Mouse (Mus musculus) forebrain, embryonic 10.5 days (tissue): ENCODE measurements around the gene Slc25a33. TPM values are rescaled to one million over a fixed set of nuclear protein-coding genes. Genes with fewer than 3 reads are reported as not detected.

ENCODE experiments used
- DNase-seq: peaks from one replicate; pipeline ENCODE4 v3.0.0-alpha.2; 2017; ENCODE audit warnings: low spot score; ENCODE audit errors: extremely low spot score
- H3K27ac ChIP-seq: fragments of 300-500 bp; sonication (generic); 2 replicates; pipeline ENCODE4 v1.5.1; 2016; ENCODE audit warnings: mild to moderate bottlenecking
- H3K27me3 ChIP-seq: fragments of 300-500 bp; sonication (generic); 2 replicates; pipeline ENCODE4 v1.6.1; 2016; ENCODE audit warnings: mild to moderate bottlenecking; ENCODE audit not compliant: poor library complexity, severe bottlenecking
- H3K36me3 ChIP-seq: fragments of 300-500 bp; sonication (generic); replicated peaks from 2 replicates; pipeline ENCODE4 v1.6.1; 2016; ENCODE audit warnings: mild to moderate bottlenecking, moderate library complexity
- H3K4me1 ChIP-seq: fragments of 300-500 bp; sonication (generic); 2 replicates; pipeline ENCODE4 v1.6.1; 2016
- H3K4me3 ChIP-seq: fragments of 300-500 bp; sonication (generic); 2 replicates; pipeline ENCODE4 v1.5.1; 2016; ENCODE audit warnings: mild to moderate bottlenecking, moderate library complexity
- H3K9me3 ChIP-seq: fragments of 300-500 bp; sonication (generic); 2 replicates; pipeline ENCODE4 v1.6.1; 2016; ENCODE audit warnings: mild to moderate bottlenecking, moderate library complexity
- WGBS: fragments of 180-500 bp; shearing (Covaris S2); methylation state at CpG from one replicate; pipeline ENCODE4 v1.1.7; 2016; 5-methylcytosine and 5-hydroxymethylcytosine counted together
- polyA plus RNA-seq: library from polyadenylated mRNA; unstranded; fragments of >200 nt; fragmentation: Nextera tagmentation; extraction: Ambion mirVana; gene quantifications from 2 replicates; pipeline ENCODE4 v1.2.1, GENCODE M21; 2016

Gene Slc25a33
- polyA plus RNA-seq, 1 experiment from 2014 or later, result 13.4 TPM

DNA sequence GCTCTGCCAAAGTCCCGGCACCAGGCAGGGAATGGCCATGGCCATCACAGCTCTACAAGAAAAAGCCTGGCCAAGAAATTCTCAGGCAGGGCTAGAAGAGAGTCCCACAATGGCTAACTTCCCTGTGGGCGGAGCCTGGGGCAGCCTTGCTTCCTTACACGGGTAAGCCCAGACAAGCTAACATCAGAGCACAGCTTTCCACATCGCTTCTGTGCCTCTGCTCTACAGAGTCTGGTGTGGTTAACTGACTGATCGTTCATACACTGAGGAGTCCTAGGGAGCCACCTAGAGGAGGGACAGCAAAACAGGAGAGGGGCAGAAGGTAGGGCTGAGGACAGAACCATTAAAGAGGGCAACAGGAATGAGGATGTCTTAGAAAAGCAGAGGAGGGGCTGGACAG, 63.6 kb downstream of the Slc25a33 start:
- Histone ChIP-seq H3K27me3 (no peaks in the 10 kb centered on the region), H3K27ac (no peak overlapping the region), H3K36me3 (peaks cover 12% of the 10 kb centered on the region), H3K4me3 (no peak overlapping the region), H3K9me3 (no peaks in the 10 kb centered on the region), H3K4me1 (peaks cover 16% of the 10 kb centered on the region)
- no peak for DNase-seq
- WGBS, result 22% methylated on average over 5 of the region's 5 CpGs

DNA sequence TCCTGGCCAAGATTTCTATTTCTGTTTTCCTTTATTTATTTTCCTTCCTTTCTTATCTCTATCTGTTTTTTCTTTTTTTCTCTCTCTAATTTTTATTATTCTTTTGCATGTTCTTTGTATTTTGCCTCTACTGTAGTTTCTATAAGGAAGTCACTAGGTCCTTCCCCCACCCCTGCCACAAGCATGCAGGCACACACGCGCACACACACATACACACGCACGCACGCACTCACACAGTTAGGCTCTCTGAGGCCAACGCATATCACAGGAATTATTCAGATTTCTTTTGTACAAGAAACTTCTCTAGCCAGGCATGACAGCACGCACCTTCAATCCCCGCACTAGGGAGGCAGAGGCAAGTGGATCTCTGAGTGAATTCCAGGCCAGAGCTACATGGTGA, 68.1 kb downstream of the Slc25a33 start:
- peaks cover 23% of the 10 kb centered on the region for H3K4me1 ChIP-seq
- H3K27me3 ChIP-seq, result peaks cover 6% of the 10 kb centered on the region
- H3K9me3 ChIP-seq, result no peaks in the 10 kb centered on the region
- no peak overlapping the region for H3K4me3 ChIP-seq
- 96% methylated on average over 8 of the region's 8 CpGs for WGBS
- H3K27ac ChIP-seq, result no peak overlapping the region
- H3K36me3 ChIP-seq, result no peaks in the 10 kb centered on the region
- DNase-seq, result no peak

DNA sequence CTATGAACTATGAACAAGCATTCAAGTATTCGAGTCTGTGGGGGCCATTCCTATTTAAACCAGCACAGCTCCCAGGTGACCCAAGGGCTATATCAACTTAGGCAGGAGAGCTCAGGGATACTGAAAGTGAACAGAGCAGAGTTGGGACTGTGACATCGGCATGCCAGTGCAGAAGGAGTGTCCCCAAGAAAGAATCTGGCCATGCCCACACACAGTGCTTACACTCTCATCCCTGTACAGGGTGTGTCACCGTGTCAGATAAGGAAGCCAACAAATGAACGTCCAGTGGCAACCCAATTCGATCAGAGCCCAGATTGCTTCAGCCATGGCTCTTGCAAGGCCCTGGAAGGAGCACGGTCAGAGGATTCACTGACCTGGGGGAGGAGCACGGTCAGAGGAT, 68.8 kb downstream of the Slc25a33 start:
- DNase-seq, result no peak
- H3K36me3 ChIP-seq, result no peaks in the 10 kb centered on the region
- H3K4me1 ChIP-seq, result peaks cover 24% of the 10 kb centered on the region
- H3K27me3 ChIP-seq, result peaks cover 12% of the 10 kb centered on the region
- no peaks in the 10 kb centered on the region for H3K9me3 ChIP-seq
- WGBS, result 81% methylated on average over 7 of the region's 7 CpGs
- no peak overlapping the region for H3K27ac ChIP-seq
- no peak overlapping the region for H3K4me3 ChIP-seq

DNA sequence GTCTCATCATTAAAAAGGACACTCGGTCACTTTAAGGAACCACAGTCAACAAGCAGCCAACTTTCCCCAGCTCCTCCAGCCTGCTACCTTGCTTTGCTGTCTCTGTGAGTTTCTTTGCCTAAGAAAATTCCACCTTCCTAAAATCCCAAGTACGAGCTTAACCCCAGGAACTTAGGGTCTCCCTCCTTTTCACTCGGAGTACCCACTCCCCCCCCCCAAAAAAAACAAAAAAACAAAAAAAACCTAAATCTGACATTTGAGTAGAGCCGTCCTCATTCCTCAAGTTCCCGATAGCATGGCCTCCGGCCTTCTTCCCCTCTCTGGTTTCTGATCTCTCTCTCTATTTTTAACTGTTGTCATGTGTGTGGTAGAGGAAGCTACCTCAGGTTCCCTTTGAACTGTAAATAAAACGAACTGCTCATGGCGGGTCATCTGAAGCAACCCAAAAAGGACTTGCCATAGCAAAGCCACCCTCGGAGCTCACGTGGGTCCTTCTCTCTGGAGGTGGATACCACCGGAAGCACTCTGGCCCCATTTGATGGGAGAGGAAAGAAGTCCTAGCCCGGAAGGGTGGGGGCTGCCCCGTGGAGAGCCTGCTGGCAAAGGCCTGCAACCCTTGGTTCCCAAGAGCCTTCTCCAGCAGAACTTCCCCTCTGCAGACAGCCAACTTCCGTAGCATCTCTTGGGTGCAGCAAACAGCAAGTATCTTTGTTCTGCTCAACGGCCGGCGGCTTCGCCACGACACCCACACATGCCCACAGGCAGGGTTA, 71.7 kb downstream of the Slc25a33 start, which contains the start of gene Pik3cd:
Gene Pik3cd, minus strand, starts transcription at position 362 of the 770 bp plus-strand sequence.
- 82% methylated on average over 19 of the region's 19 CpGs for WGBS
- H3K9me3 ChIP-seq, result no peaks in the 10 kb centered on the region

DNA sequence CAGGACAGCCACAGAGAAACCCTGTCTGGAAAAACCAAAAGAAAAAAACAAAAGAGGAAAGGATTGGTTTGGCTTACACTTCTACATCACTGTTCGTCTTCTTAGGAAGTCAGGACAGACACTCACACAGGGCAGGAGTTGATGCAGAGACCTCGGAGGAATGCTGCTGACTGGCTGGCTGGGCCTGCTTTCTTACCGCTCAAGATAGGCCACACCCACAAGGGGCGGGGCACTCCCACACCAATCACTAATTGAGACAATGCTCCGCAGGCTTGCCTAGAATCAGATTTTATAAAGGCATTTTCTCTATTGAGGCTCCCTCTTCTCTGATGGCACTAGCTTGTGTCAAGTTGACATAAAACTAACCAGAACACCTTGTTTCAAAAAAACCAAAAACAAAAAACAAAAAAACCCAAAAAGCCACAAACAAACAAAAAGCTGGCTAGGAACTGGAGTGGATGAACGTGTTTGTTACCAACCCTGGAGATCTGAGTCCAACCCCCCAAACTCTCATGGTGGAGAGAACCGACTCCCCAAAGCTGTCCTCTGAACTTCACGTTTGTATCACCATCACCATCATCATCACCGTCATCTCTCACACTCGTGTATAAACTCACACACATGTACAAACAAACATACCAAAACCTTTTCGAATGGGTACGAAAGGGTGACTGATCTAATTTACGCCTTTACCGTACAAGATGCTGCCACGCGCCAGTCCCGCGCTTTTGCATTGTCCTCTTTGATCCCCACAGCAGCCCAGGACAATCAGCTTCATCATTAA, 72.5 kb downstream of the Slc25a33 start:
- no peak overlapping the region for H3K27ac ChIP-seq
- DNase-seq, result no peak
- no peak overlapping the region for H3K4me3 ChIP-seq
- no peaks in the 10 kb centered on the region for H3K9me3 ChIP-seq
- no peaks in the 10 kb centered on the region for H3K36me3 ChIP-seq
- peaks cover 49% of the 10 kb centered on the region for H3K27me3 ChIP-seq
- WGBS, result 67% methylated on average over 18 of the region's 18 CpGs
- H3K4me1 ChIP-seq, result peaks cover 44% of the 10 kb centered on the region

More for the DNA sequence above, 71.7 kb downstream of the Slc25a33 start, which contains the start of gene Pik3cd:
- H3K36me3 ChIP-seq, result no peaks in the 10 kb centered on the region
- H3K4me1 ChIP-seq, result peaks cover 36% of the 10 kb centered on the region
- H3K4me3 ChIP-seq, result no peak within 1 kb of the TSS
- peaks cover 41% of the 10 kb centered on the region for H3K27me3 ChIP-seq
- H3K27ac ChIP-seq, result no peak within 1 kb of the TSS
- no peak for DNase-seq

DNA sequence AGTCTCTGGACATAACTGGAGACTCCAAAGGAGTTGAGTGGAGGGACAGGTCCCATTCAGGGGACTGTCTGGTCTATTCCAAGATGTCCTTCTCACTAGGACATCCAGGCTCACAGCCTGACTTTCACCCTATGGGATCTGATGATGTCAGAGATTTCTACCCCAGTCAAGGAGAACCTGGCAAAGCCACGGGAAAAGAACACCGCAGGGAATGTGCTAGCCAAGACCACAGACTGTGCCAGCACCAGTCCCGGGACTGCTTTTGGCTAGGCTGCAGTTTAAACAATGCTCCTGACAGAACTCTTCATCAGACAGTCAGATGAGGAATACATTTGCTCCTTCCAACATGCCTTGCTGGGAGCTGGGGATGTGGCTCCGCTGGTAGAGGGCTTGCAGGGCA, 74.1 kb downstream of the Slc25a33 start:
- 88% methylated on average over 4 of the region's 4 CpGs for WGBS
- Histone ChIP-seq H3K4me1 (peaks cover 51% of the 10 kb centered on the region), H3K9me3 (no peaks in the 10 kb centered on the region), H3K27me3 (peaks cover 63% of the 10 kb centered on the region), H3K4me3 (no peak overlapping the region), H3K36me3 (no peaks in the 10 kb centered on the region), H3K27ac (no peak overlapping the region)
- no peak for DNase-seq

GRCm38 (mm10) chr4:149698197-149698821, 75.8 kb downstream of the Slc25a33 start:
- Histone ChIP-seq H3K27me3 (peaks cover 63% of the 10 kb centered on the region), H3K36me3 (no peaks in the 10 kb centered on the region), H3K4me1 (peaks cover 48% of the 10 kb centered on the region), H3K4me3 (peak overlapping the region; percentile 62), H3K9me3 (no peaks in the 10 kb centered on the region), H3K27ac (peak overlapping the region; percentile 80)
- DNase-seq, result peak; percentile 72
- WGBS, result 1% methylated on average over 35 of the region's 35 CpGs

- Histone ChIP-seq H3K27me3 (peaks cover 63% of the 10 kb centered on the region), H3K4me1 (peaks cover 45% of the 10 kb centered on the region), H3K4me3 (peak overlapping the region; percentile 62), H3K36me3 (no peaks in the 10 kb centered on the region), H3K27ac (peak overlapping the region; percentile 80; the same call in 1 of the 2 replicates), H3K9me3 (no peaks in the 10 kb centered on the region)
- WGBS, result 18% methylated on average over 15 of the region's 15 CpGs
- no peak for DNase-seq
Measured at GRCm38 (mm10) chr4:149697506-149698196, 76.4 kb downstream of the Slc25a33 start.

GRCm38 (mm10) chr4:149696189-149696971, 77.7 kb downstream of the Slc25a33 start:
- Histone ChIP-seq H3K27me3 (peaks cover 63% of the 10 kb centered on the region), H3K27ac (no peak overlapping the region), H3K36me3 (no peaks in the 10 kb centered on the region), H3K9me3 (no peaks in the 10 kb centered on the region), H3K4me1 (peaks cover 41% of the 10 kb centered on the region), H3K4me3 (no peak overlapping the region)
- no peak for DNase-seq
- WGBS, result 33% methylated on average over 16 of the region's 16 CpGs
